Mouse (Mus musculus) gastrocnemius, adult 2 months (tissue): ENCODE data around the gene Itga5. TPM values are rescaled to one million over a fixed set of nuclear protein-coding genes. Genes with fewer than 3 reads are reported as not detected.

ENCODE experiments used
- DNase-seq: peaks from one replicate; pipeline ENCODE4 v3.0.0; 2022
- H3K27ac ChIP-seq: fragments of 200-600 bp; 2 replicates; pipeline ENCODE4 v1.8.1; 2022; ENCODE audit warnings: mild to moderate bottlenecking
- H3K4me3 ChIP-seq: fragments of 200-600 bp; 2 replicates; pipeline ENCODE4 v1.8.1; 2022; ENCODE audit warnings: mild to moderate bottlenecking, moderate library complexity
- CTCF ChIP-seq: fragments of 200-600 bp; IDR thresholded peaks from 2 replicates; pipeline ENCODE4 v1.8.1; 2022; ENCODE audit warnings: antibody characterized with exemption, mild to moderate bottlenecking, moderate library complexity
- intact Hi-C: fragments of 180-260 bp; cut with DNase I; formaldehyde crosslinking; loops from one replicate; pipeline ENCODE4 v1.15.1; 2025
- total RNA-seq, 2 experiments: library from RNA; stranded (reverse); gene quantifications; 2 replicates each; pipeline ENCODE4 v1.2.3; 2021

The Itga5 gene
- total RNA-seq, 2 experiments from 2014 or later = 5.0 to 10.0 TPM

DNA sequence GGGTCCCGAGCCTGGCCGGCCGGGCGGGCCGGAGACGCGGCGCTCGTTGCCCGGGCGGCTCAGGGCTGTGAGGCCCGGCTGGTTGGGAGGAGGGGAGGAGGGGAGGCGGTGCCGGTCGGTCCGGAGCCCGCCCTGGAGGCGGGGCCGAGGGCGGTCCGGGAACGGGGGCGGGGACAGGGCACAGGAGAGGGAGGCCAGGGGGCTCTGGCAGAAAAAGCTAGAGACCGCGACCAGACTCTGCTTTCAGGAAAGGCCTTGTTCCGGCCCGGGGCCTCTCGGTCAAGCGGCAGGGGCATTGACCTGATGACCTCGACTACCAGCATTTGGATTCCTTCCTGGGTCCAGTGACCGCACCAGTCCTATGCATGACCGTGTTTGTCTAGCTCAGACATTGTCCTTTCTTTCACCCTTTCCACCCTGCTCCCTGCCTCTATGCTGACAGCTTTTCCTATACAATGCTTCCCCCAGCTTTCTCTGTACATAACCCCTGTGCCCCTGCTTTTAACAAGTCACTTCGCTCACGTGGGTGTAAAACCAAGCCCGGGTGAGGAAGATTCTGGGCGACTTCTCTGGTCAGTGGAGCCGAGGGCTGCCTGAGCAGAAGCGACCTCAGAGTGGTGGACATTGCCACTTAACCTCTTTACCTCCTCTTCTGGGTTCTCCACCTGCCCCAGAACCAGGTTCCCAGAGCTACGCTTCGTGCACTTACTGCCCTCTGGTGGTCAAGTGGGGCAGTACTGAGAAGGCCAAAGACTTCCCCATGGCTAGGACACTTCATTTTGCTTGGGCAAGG lies 42.9 kb downstream of the Itga5 start:
- peak; percentile 95 for DNase-seq
- intact Hi-C loops = no loop called here
- TF ChIP-seq CTCF = no peak; the same call in 1 of the 2 replicates
- Histone ChIP-seq H3K4me3 (peak overlapping the region; percentile 88), H3K27ac (peak overlapping the region; percentile 83)

DNA sequence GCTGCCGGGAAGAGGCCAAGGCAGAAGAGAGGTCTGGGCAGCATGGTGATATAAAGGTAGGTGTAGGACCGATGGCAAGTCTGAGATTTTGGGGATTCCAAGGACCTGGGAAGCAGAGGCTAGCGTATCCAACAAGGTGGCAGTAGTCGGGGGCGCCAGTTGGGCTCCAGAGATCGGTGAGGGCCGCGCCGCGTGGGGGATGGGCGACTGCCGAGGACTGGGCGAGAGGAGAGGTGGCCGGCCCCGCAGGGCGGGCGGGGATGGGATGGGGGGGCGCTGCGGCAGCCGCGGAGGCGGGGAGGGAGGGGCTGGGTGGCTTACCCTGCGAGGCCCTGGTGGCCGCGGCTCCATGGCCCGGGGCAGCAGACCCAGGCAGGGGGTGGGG lies 43.5 kb downstream of the Itga5 start:
- Histone ChIP-seq H3K4me3 (peak overlapping the region; percentile 88), H3K27ac (peak overlapping the region; percentile 83)
- no peak for TF ChIP-seq CTCF
- intact Hi-C loops = no loop called here
- DNase-seq = no peak

GRCm38 (mm10) chr15:103322396-103322795 lies 44.2 kb downstream of the Itga5 start:
- DNase-seq = no peak
- Histone ChIP-seq H3K4me3 (peak overlapping the region; percentile 88), H3K27ac (peak overlapping the region; percentile 83)
- intact Hi-C loops = no loop called here
- TF ChIP-seq CTCF = no peak

DNA sequence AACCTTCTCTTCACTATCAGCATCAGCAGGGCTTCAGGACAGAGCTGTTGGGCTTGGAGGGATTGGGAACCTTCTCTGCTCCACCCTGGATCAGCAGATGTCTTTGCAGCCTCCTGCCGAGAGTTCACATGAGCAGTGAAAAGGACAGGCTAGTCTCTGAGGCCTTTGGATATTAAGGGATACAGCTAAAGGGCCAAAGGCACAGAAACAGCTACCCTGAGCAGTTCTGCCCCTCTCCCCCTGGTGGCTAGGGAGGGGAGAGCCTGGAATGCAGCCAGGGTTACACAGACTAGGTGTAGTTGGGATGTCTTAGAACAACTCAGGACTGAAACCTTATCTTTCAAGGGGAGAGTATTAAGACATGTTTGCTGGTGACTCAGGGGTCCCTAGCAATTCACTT lies 45.5 kb downstream of the Itga5 start:
- Histone ChIP-seq H3K27ac (peak overlapping the region; percentile 83), H3K4me3 (peak overlapping the region; percentile 88)
- peak; percentile 56 for DNase-seq
- peak; percentile 49 for TF ChIP-seq CTCF
- intact Hi-C loops = no loop called here

GRCm38 (mm10) chr15:103318201-103318816 lies 48.3 kb downstream of the Itga5 start:
- intact Hi-C loops = loop anchor here (10.0 kb wide), 1 partner anchor 564 kb away; no protein-coding TSS in a partner anchor
- Histone ChIP-seq H3K27ac (peak overlapping the region; percentile 82), H3K4me3 (peak overlapping the region; percentile 46)
- TF ChIP-seq CTCF = no peak
- peak; percentile 60 for DNase-seq

DNA sequence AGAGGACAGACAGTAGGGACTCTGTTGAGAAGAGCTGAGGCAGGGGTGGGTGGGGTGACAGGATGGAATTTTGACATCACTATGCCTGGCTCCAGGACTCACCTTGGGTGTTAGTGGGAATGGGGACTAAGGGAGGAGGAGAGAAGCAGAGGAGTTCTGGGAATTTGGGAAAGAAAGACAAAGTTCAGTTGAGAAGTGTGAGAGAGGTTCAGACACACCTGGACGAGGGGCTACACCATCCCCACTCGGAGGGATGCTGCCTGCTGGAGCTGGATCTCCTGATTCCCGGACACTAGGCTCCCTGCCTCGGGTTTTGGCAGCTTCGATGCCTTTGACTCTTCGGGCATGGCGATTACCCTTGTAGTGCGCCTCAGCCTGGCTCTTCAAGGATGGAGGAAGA lies 48.8 kb downstream of the Itga5 start:
- H3K27ac ChIP-seq = peak overlapping the region; percentile 82
- DNase-seq = no peak
- no peak for TF ChIP-seq CTCF
- H3K4me3 ChIP-seq = peak overlapping the region; percentile 46
- intact Hi-C loops = loop anchor here (10.0 kb wide), 1 partner anchor 563 kb away; no protein-coding TSS in a partner anchor

GRCm38 (mm10) chr15:103317120-103317519 lies 49.4 kb downstream of the Itga5 start:
- TF ChIP-seq CTCF = no peak
- peak overlapping the region; percentile 82 for H3K27ac ChIP-seq
- DNase-seq = no peak
- no peak overlapping the region for H3K4me3 ChIP-seq
- intact Hi-C loops = loop anchor here (10.0 kb wide), 1 partner anchor 562 kb away; no protein-coding TSS in a partner anchor

GRCm38 (mm10) chr15:103315979-103316776 lies 50.4 kb downstream of the Itga5 start:
- H3K27ac ChIP-seq = peak overlapping the region; percentile 78
- H3K4me3 ChIP-seq = peak overlapping the region; percentile 67
- intact Hi-C loops = loop anchor here (10.0 kb wide), 1 partner anchor 561 kb away; no protein-coding TSS in a partner anchor
- peak; percentile 86 for DNase-seq
- no peak for TF ChIP-seq CTCF

GRCm38 (mm10) chr15:103315011-103315502 lies 51.5 kb downstream of the Itga5 start:
- peak; percentile 89 for DNase-seq
- intact Hi-C loops = loop anchor here (10.0 kb wide), 1 partner anchor 560 kb away; no protein-coding TSS in a partner anchor
- TF ChIP-seq CTCF = peak; percentile 94
- Histone ChIP-seq H3K27ac (peak overlapping the region; percentile 78), H3K4me3 (peak overlapping the region; percentile 67)

GRCm38 (mm10) chr15:103314181-103314580 lies 52.4 kb downstream of the Itga5 start:
- peak overlapping the region; percentile 67 for H3K4me3 ChIP-seq
- intact Hi-C loops = loop anchor here (10.0 kb wide), 1 partner anchor 559 kb away; no protein-coding TSS in a partner anchor
- no peak for TF ChIP-seq CTCF
- H3K27ac ChIP-seq = peak overlapping the region; percentile 78; the same call in 1 of the 2 replicates
- DNase-seq = no peak

- DNase-seq = peak; percentile 40
- intact Hi-C loops = loop anchor here (10.0 kb wide), 1 partner anchor 559 kb away; no protein-coding TSS in a partner anchor
- peak overlapping the region; percentile 67 for H3K4me3 ChIP-seq
- peak overlapping the region; percentile 40 for H3K27ac ChIP-seq
- peak; percentile 85 for TF ChIP-seq CTCF
Measured at GRCm38 (mm10) chr15:103313495-103314095, 53.0 kb downstream of the Itga5 start.
